Mouse (Mus musculus): ENCODE measurements around the gene Hoxb6. TPM values are rescaled to one million over a fixed set of nuclear protein-coding genes. Genes with fewer than 3 reads are reported as not detected.

The Hoxb6 gene
- total and polyA plus RNA-seq, 3 experiments, result not detected

- H3K9ac ChIP-seq (ENCODE audit: control insufficient read depth, low read depth, low read length, poor library complexity, severe bottlenecking), result no peak overlapping the region
- no peaks in the 10 kb centered on the region for H3K4me1 ChIP-seq (ENCODE audit: control insufficient read depth in 1 of 2, insufficient read depth in 2 of 2, low read length in 2 of 2)
- H3K36me3 ChIP-seq (ENCODE audit: control insufficient read depth in 1 of 2, insufficient read depth in 2 of 2, low read length in 2 of 2), result no peaks in the 10 kb centered on the region
- DNase-seq (ENCODE audit: low read depth, low spot score), result no peak
- TF ChIP-seq BHLHE40 (IDR thresholded peaks at IDR 0.05; ENCODE audit: borderline replicate concordance, low read depth, low read length) (no peak), TBP (IDR thresholded peaks at IDR 0.05; ENCODE audit: low read depth, low read length) (no peak), E2F4 (IDR thresholded peaks at IDR 0.05; ENCODE audit: borderline replicate concordance, low read depth, low read length) (no peak), CTCF (IDR thresholded peaks at IDR 0.05 in 2 of 3, conservative IDR thresholded peaks at IDR 0.05 in 1 of 3; ENCODE audit: control insufficient read depth in 1 of 3, insufficient read depth in 1 of 3, low read depth in 2 of 3, low read length in 3 of 3, poor library complexity in 1 of 3, severe bottlenecking in 1 of 3) (no peak), ZNF384 (IDR thresholded peaks at IDR 0.05; ENCODE audit: low read depth, low read length) (no peak), POLR2A (IDR thresholded peaks at IDR 0.05; ENCODE audit: control insufficient read depth in 1 of 2, insufficient read depth in 1 of 2, low read depth in 1 of 2, low read length in 2 of 2, poor library complexity in 1 of 2) (no peak), CHD2 (IDR thresholded peaks at IDR 0.05; ENCODE audit: low read length) (no peak), ZC3H11A (IDR thresholded peaks at IDR 0.05; ENCODE audit: low read depth, low read length) (no peak), ELF1 (IDR thresholded peaks at IDR 0.05; ENCODE audit: low read depth, low read length) (no peak), MEF2A (IDR thresholded peaks at IDR 0.05; ENCODE audit: extremely low read depth, insufficient replicate concordance, low read depth, low read length, poor library complexity, severe bottlenecking) (no peak), NRF1 (IDR thresholded peaks at IDR 0.05; ENCODE audit: insufficient read depth, low read depth, low read length, poor library complexity, severe bottlenecking) (no peak), NELFE (IDR thresholded peaks at IDR 0.05; ENCODE audit: low read depth, low read length) (no peak), ETS1 (IDR thresholded peaks at IDR 0.05; ENCODE audit: low read depth, low read length) (no peak), MYC (IDR thresholded peaks at IDR 0.05; ENCODE audit: low read depth, low read length) (no peak), MXI1 (IDR thresholded peaks at IDR 0.05; ENCODE audit: low read depth, low read length) (no peak), JUND (IDR thresholded peaks at IDR 0.05; ENCODE audit: low read depth, low read length) (no peak)
- H3K79me2 ChIP-seq (ENCODE audit: control insufficient read depth, insufficient read depth, low read length, poor library complexity), result no peaks in the 10 kb centered on the region
- no peaks in the 10 kb centered on the region for H3K9me3 ChIP-seq (replicated peaks; ENCODE audit: insufficient read depth, low read length)
- peaks cover 0 to 7% of the 10 kb centered on the region in 2 experiments; a peak in 3 of 4 replicates for H3K27me3 ChIP-seq (ENCODE audit: control insufficient read depth in 1 of 2, insufficient read depth in 2 of 2, low read length in 2 of 2)
- no peak overlapping the region for H3K4me3 ChIP-seq (ENCODE audit: control insufficient read depth in 1 of 2, insufficient read depth in 1 of 2, low read depth in 2 of 2, low read length in 2 of 2)
- H3K27ac ChIP-seq (ENCODE audit: control insufficient read depth, low read depth, low read length), result no peak overlapping the region
Observed at GRCm38 (mm10) chr11:96341701-96342575, 49.7 kb downstream of the Hoxb6 start.

- H3K36me3 ChIP-seq (ENCODE audit: control insufficient read depth in 1 of 2, insufficient read depth in 2 of 2, low read length in 2 of 2), result no peaks in the 10 kb centered on the region
- peaks cover 0 to 3% of the 10 kb centered on the region in 2 experiments; a peak in 2 of 4 replicates for H3K27me3 ChIP-seq (ENCODE audit: control insufficient read depth in 1 of 2, insufficient read depth in 2 of 2, low read length in 2 of 2)
- H3K9ac ChIP-seq (ENCODE audit: control insufficient read depth, low read depth, low read length, poor library complexity, severe bottlenecking), result no peak overlapping the region
- no peaks in the 10 kb centered on the region for H3K4me1 ChIP-seq (ENCODE audit: control insufficient read depth in 1 of 2, insufficient read depth in 2 of 2, low read length in 2 of 2)
- TF ChIP-seq GABPA (IDR thresholded peaks at IDR 0.05; ENCODE audit: low read depth, low read length) (no peak), POLR2AphosphoS2 (IDR thresholded peaks at IDR 0.05; ENCODE audit: low read length) (no peak), NRF1 (IDR thresholded peaks at IDR 0.05; ENCODE audit: insufficient read depth, low read depth, low read length, poor library complexity, severe bottlenecking) (no peak), MAZ (IDR thresholded peaks at IDR 0.05; ENCODE audit: low read depth, low read length) (no peak), CHD2 (IDR thresholded peaks at IDR 0.05; ENCODE audit: low read length) (no peak)
- H3K79me2 ChIP-seq (ENCODE audit: control insufficient read depth, insufficient read depth, low read length, poor library complexity), result no peaks in the 10 kb centered on the region
- DNase-seq (ENCODE audit: low read depth, low spot score), result no peak
- no peaks in the 10 kb centered on the region for H3K9me3 ChIP-seq (replicated peaks; ENCODE audit: insufficient read depth, low read length)
- H3K27ac ChIP-seq (ENCODE audit: control insufficient read depth, low read depth, low read length), result no peak overlapping the region
- no peak overlapping the region for H3K4me3 ChIP-seq (ENCODE audit: control insufficient read depth in 1 of 2, insufficient read depth in 1 of 2, low read depth in 2 of 2, low read length in 2 of 2)
Observed at GRCm38 (mm10) chr11:96342576-96342930, 50.3 kb downstream of the Hoxb6 start.
